Mouse (Mus musculus) midbrain, embryonic 16.5 days (tissue): ENCODE measurements at regions not wholly inside any gene's neighbourhood (a gene's known extent, or its start where the extent isn't known, plus 50 kb on each side); places are given as distances from the start of the nearest gene placed in this dataset.

Experiments used
- ATAC-seq: fragments of 200-750 bp; cut with Nextera tagmentation; 2 replicates; pipeline ENCODE4 v1.8.0; 2017; ENCODE audit warnings: moderate TSS enrichment
- H3K27ac ChIP-seq: fragments of 300-500 bp; sonication (generic); 2 replicates; pipeline ENCODE4 v1.5.1; 2014; ENCODE audit warnings: mild to moderate bottlenecking, low read length, mixed read lengths
- H3K27me3 ChIP-seq: fragments of 300-500 bp; sonication (generic); 2 replicates; pipeline ENCODE4 v1.6.1; 2014; ENCODE audit warnings: low read depth, low read length, mixed read lengths; ENCODE audit not compliant: control insufficient read depth, insufficient read depth
- H3K36me3 ChIP-seq: fragments of 300-500 bp; sonication (generic); 2 replicates; pipeline ENCODE4 v1.6.1; 2014; ENCODE audit warnings: mild to moderate bottlenecking, low read length, moderate library complexity, mixed read lengths; ENCODE audit not compliant: control insufficient read depth, insufficient read depth
- H3K4me1 ChIP-seq: fragments of 300-500 bp; sonication (generic); 2 replicates; pipeline ENCODE4 v1.6.1; 2014; ENCODE audit warnings: mild to moderate bottlenecking, low read length, mixed read lengths; ENCODE audit not compliant: control insufficient read depth, insufficient read depth
- H3K4me2 ChIP-seq: fragments of 300-500 bp; sonication (generic); 2 replicates; pipeline ENCODE4 v1.6.1; 2014; ENCODE audit warnings: mild to moderate bottlenecking, low read length, mixed read lengths
- H3K4me3 ChIP-seq: fragments of 300-500 bp; sonication (generic); 2 replicates; pipeline ENCODE4 v1.5.1; 2014; ENCODE audit warnings: low read depth, mild to moderate bottlenecking, low read length, moderate library complexity, mixed read lengths
- H3K9ac ChIP-seq: fragments of 300-500 bp; sonication (generic); 2 replicates; pipeline ENCODE4 v1.6.1; 2014; ENCODE audit warnings: low read depth, low read length, mixed read lengths
- H3K9me3 ChIP-seq: fragments of 300-500 bp; sonication (generic); replicated peaks from 2 replicates; pipeline ENCODE4 v1.6.1; 2014; ENCODE audit warnings: mild to moderate bottlenecking, low read length, mixed read lengths; ENCODE audit not compliant: control insufficient read depth, poor library complexity, severe bottlenecking

DNA sequence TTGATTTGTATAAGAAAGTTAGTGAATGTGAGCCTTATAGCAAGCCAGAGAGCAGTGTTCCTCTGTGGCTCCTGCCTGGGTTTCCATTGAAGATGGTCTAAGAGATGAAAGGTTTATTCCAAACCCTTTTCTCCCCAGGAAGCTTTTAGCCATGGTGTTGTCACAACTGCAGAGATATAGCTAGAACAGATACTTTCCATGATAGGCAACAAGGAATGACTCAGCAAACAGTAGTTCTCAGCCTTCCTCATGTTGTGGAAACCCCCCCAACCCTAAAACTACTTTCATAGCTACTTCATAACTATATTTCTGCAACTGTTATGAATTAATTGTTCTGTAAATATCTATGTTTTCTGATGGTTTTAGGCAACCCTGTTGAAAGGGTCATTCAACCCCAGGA is 53.5 kb upstream of the Ercc6l2 start:
- no peak for ATAC-seq
- H3K4me1 ChIP-seq, result no peaks in the 10 kb centered on the region

More for the DNA sequence above, 53.5 kb upstream of the Ercc6l2 start:
- Histone ChIP-seq H3K4me2 (no peak overlapping the region), H3K4me3 (no peak overlapping the region), H3K27me3 (peaks cover 5% of the 10 kb centered on the region), H3K9me3 (no peaks in the 10 kb centered on the region), H3K27ac (no peak overlapping the region), H3K9ac (no peak overlapping the region), H3K36me3 (no peaks in the 10 kb centered on the region)
